Mouse (Mus musculus): ENCODE results near the gene Adcyap1.

The Adcyap1 gene

DNA sequence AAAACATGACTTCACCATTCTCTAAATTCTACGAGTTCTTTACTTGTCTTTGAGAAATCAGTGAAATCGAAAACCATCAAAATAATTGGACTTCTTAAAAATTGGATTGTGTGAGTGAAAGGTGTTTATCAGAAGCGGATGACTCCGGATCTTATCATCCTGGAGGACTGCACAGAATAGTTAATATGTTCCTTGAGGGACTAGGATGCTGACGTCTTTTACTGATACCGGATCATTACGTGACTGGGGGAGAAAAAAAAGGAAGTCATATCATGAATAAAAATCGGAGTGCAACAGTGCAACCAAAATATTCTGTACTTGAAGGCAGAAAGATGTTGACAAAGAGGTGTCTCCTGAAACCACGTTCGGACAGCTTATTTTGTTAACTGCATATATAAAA, at the start of gene Adcyap1:
Gene Adcyap1, plus strand, starts transcription at position 301 of the 400 bp plus-strand sequence.
- Histone ChIP-seq H3K4me1 (replicated peaks; ENCODE audit: low read depth, low read length) (peaks cover 42% of the 10 kb centered on the region), H3K36me3 (ENCODE audit: insufficient read depth, low read length) (no peaks in the 10 kb centered on the region), H3K4me3 (replicated peaks; ENCODE audit: low read length) (no peak within 1 kb of the TSS), H3K9me3 (ENCODE audit: low read length) (no peaks in the 10 kb centered on the region), H3K27me3 (ENCODE audit: insufficient read depth, low read length) (peaks cover 59% of the 10 kb centered on the region)
- no peak for TF ChIP-seq CTCF (conservative IDR thresholded peaks at IDR 0.05; ENCODE audit: low read length)
- no peak for TF ChIP-seq NANOG (IDR thresholded peaks at IDR 0.05; ENCODE audit: borderline replicate concordance, low read length)
- TF ChIP-seq POU5F1 (IDR thresholded peaks at IDR 0.05; ENCODE audit: borderline replicate concordance, low read length), result no peak

DNA sequence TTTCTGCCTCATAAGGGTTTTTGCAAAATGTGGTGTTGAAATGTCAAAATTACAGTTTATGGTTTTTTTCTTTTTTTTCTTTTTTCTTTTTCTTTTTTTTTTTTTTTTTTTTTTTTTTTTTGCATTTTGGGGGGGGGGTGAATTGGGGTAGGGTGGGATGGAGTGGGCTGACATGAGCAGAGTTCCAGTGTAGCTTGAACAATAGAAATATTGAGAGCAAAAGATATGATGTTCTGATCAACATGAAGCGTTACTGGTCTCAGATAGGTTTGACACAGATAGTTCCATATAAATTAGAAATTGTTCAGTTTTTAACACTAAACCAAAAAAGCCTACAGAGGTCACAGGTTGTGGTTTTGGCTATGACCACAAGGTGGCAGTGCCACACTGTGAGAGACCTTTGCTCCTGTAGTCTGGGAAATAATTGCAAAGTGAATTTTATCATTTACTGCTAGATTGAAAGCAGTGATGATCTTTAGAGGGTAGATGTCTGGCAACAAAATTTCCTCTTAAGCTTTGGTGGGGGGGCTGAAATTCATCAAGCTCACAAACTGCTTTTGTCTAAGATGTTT, 40.5 kb upstream of the Adcyap1 start:
- H3K4me1 ChIP-seq (replicated peaks; ENCODE audit: low read depth, low read length), result peaks cover 3% of the 10 kb centered on the region; the same call in 1 of the 2 replicates
- TF ChIP-seq CTCF (conservative IDR thresholded peaks at IDR 0.05; ENCODE audit: low read length) (peak; percentile 78), POU5F1 (IDR thresholded peaks at IDR 0.05; ENCODE audit: borderline replicate concordance, low read length) (no peak), NANOG (IDR thresholded peaks at IDR 0.05; ENCODE audit: borderline replicate concordance, low read length) (no peak)
- H3K36me3 ChIP-seq (ENCODE audit: insufficient read depth, low read length), result no peaks in the 10 kb centered on the region
- H3K4me3 ChIP-seq (replicated peaks; ENCODE audit: low read length), result no peak overlapping the region
- H3K27me3 ChIP-seq (ENCODE audit: insufficient read depth, low read length), result no peaks in the 10 kb centered on the region
- H3K9me3 ChIP-seq (ENCODE audit: low read length), result 0 out of 2 replicates have a peak, but pooled peaks cover 8% of the 10 kb centered on the region

GRCm38 (mm10) chr17:93169572-93169971, 29.2 kb upstream of the Adcyap1 start:
- no peaks in the 10 kb centered on the region for H3K9me3 ChIP-seq (ENCODE audit: low read length)
- H3K4me1 ChIP-seq (replicated peaks; ENCODE audit: low read depth, low read length), result no peaks in the 10 kb centered on the region
- TF ChIP-seq POU5F1 (IDR thresholded peaks at IDR 0.05; ENCODE audit: borderline replicate concordance, low read length), result no peak
- no peak for TF ChIP-seq NANOG (IDR thresholded peaks at IDR 0.05; ENCODE audit: borderline replicate concordance, low read length)
- TF ChIP-seq CTCF (conservative IDR thresholded peaks at IDR 0.05; ENCODE audit: low read length), result no peak
- H3K4me3 ChIP-seq (replicated peaks; ENCODE audit: low read length), result no peak overlapping the region
- no peaks in the 10 kb centered on the region for H3K36me3 ChIP-seq (ENCODE audit: insufficient read depth, low read length)
- no peaks in the 10 kb centered on the region for H3K27me3 ChIP-seq (ENCODE audit: insufficient read depth, low read length)

GRCm38 (mm10) chr17:93196846-93197245, 2.0 kb upstream of the Adcyap1 start:
- TF ChIP-seq POU5F1 (IDR thresholded peaks at IDR 0.05; ENCODE audit: borderline replicate concordance, low read length), result no peak
- TF ChIP-seq NANOG (IDR thresholded peaks at IDR 0.05; ENCODE audit: borderline replicate concordance, low read length), result no peak
- no peak for TF ChIP-seq CTCF (conservative IDR thresholded peaks at IDR 0.05; ENCODE audit: low read length)
- no peak overlapping the region for H3K4me3 ChIP-seq (replicated peaks; ENCODE audit: low read length)
- H3K36me3 ChIP-seq (ENCODE audit: insufficient read depth, low read length), result no peaks in the 10 kb centered on the region
- no peaks in the 10 kb centered on the region for H3K9me3 ChIP-seq (ENCODE audit: low read length)
- H3K4me1 ChIP-seq (replicated peaks; ENCODE audit: low read depth, low read length), result peaks cover 24% of the 10 kb centered on the region
- H3K27me3 ChIP-seq (ENCODE audit: insufficient read depth, low read length), result peaks cover 40% of the 10 kb centered on the region

GRCm38 (mm10) chr17:93198213-93198612, 604 bp upstream of the Adcyap1 start:
- H3K4me1 ChIP-seq (replicated peaks; ENCODE audit: low read depth, low read length), result peaks cover 37% of the 10 kb centered on the region
- peaks cover 54% of the 10 kb centered on the region for H3K27me3 ChIP-seq (ENCODE audit: insufficient read depth, low read length)
- TF ChIP-seq NANOG (IDR thresholded peaks at IDR 0.05; ENCODE audit: borderline replicate concordance, low read length) (no peak), CTCF (conservative IDR thresholded peaks at IDR 0.05; ENCODE audit: low read length) (no peak), POU5F1 (IDR thresholded peaks at IDR 0.05; ENCODE audit: borderline replicate concordance, low read length) (no peak)
- H3K4me3 ChIP-seq (replicated peaks; ENCODE audit: low read length), result no peak overlapping the region
- H3K9me3 ChIP-seq (ENCODE audit: low read length), result no peaks in the 10 kb centered on the region
- no peaks in the 10 kb centered on the region for H3K36me3 ChIP-seq (ENCODE audit: insufficient read depth, low read length)

GRCm38 (mm10) chr17:93199218-93199617, 401 bp downstream of the Adcyap1 start:
- Histone ChIP-seq H3K4me1 (replicated peaks; ENCODE audit: low read depth, low read length) (peaks cover 45% of the 10 kb centered on the region), H3K36me3 (ENCODE audit: insufficient read depth, low read length) (no peaks in the 10 kb centered on the region), H3K9me3 (ENCODE audit: low read length) (no peaks in the 10 kb centered on the region), H3K27me3 (ENCODE audit: insufficient read depth, low read length) (peaks cover 62% of the 10 kb centered on the region), H3K4me3 (replicated peaks; ENCODE audit: low read length) (no peak overlapping the region)
- TF ChIP-seq POU5F1 (IDR thresholded peaks at IDR 0.05; ENCODE audit: borderline replicate concordance, low read length) (no peak), CTCF (conservative IDR thresholded peaks at IDR 0.05; ENCODE audit: low read length) (no peak), NANOG (IDR thresholded peaks at IDR 0.05; ENCODE audit: borderline replicate concordance, low read length) (no peak)

- H3K4me3 ChIP-seq (replicated peaks; ENCODE audit: low read length), result no peak overlapping the region
- TF ChIP-seq NANOG (IDR thresholded peaks at IDR 0.05; ENCODE audit: borderline replicate concordance, low read length), result no peak
- no peaks in the 10 kb centered on the region for H3K36me3 ChIP-seq (ENCODE audit: insufficient read depth, low read length)
- no peaks in the 10 kb centered on the region for H3K9me3 ChIP-seq (ENCODE audit: low read length)
- peaks cover 45% of the 10 kb centered on the region for H3K4me1 ChIP-seq (replicated peaks; ENCODE audit: low read depth, low read length)
- H3K27me3 ChIP-seq (ENCODE audit: insufficient read depth, low read length), result peaks cover 65% of the 10 kb centered on the region
Observed at GRCm38 (mm10) chr17:93199747-93200146, 930 bp downstream of the Adcyap1 start.

DNA sequence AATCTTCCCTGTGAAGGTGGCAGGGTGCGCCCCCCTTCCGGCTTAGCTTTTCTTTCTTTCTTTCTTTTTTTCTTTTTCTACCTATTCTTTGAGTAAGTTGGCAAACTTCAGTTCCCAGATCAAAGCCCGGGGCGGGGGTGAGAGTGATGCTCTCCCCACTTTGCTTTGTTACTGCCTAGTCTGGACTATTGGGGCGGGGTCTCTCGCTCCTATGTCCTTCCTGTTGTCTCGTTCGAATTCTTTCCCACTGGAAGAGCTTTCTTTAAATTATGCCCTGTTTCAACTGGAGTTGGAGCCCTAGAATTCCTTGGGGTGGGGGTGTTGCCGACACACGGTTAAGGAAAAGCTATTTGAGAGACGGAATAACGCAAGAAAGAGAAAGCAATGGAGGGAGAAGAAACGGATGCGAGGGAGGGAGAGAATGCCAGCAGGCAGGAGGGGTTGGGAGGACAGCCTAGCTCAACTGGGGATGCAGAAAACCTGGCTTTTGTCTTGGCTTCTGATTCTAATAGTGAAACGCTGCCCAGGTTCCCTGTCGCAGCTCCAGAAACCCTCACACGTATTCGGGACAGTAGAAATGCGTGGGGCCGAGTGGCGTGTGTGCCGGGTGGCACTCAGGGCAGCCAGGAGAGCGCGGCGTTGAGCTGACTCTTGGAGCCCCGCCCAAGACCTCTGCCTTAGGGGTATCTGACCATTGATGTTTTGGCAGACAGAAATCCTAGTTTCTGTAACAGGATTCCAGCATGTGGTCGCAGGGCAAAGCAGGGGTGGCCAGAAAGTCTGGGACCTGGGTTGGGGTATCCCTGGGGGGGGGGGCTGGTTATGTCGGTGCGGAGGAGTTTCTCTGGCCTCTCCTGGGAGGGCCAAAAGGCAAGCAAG, 1.8 kb downstream of the Adcyap1 start:
- TF ChIP-seq NANOG (IDR thresholded peaks at IDR 0.05; ENCODE audit: borderline replicate concordance, low read length) (no peak), CTCF (conservative IDR thresholded peaks at IDR 0.05; ENCODE audit: low read length) (no peak), POU5F1 (IDR thresholded peaks at IDR 0.05; ENCODE audit: borderline replicate concordance, low read length) (no peak)
- no peaks in the 10 kb centered on the region for H3K36me3 ChIP-seq (ENCODE audit: insufficient read depth, low read length)
- H3K9me3 ChIP-seq (ENCODE audit: low read length), result no peaks in the 10 kb centered on the region
- H3K4me3 ChIP-seq (replicated peaks; ENCODE audit: low read length), result peak overlapping the region; percentile 68
- H3K4me1 ChIP-seq (replicated peaks; ENCODE audit: low read depth, low read length), result peaks cover 45% of the 10 kb centered on the region
- H3K27me3 ChIP-seq (ENCODE audit: insufficient read depth, low read length), result peaks cover 68% of the 10 kb centered on the region

Measured in E14TG2a.4 (cell line).